Mouse (Mus musculus) limb, embryonic 15.5 days (tissue): ENCODE measurements around the gene Gpn2. TPM values are rescaled to one million over a fixed set of nuclear protein-coding genes. Genes with fewer than 3 reads are reported as not detected.

Experiments used
- ATAC-seq: fragments of 200-750 bp; cut with Nextera tagmentation; 2 replicates; pipeline ENCODE4 v1.8.0; 2017; ENCODE audit warnings: low read depth, moderate TSS enrichment; ENCODE audit not compliant: insufficient number of reproducible peaks, low FRiP score, low TSS enrichment
- H3K27ac ChIP-seq: fragments of 300-500 bp; sonication (generic); 2 replicates; pipeline ENCODE4 v1.5.1; 2015; ENCODE audit warnings: moderate library complexity, mild to moderate bottlenecking, inconsistent platforms
- H3K27me3 ChIP-seq: fragments of 300-500 bp; sonication (generic); 2 replicates; pipeline ENCODE4 v1.6.1; 2015; ENCODE audit warnings: inconsistent platforms
- H3K36me3 ChIP-seq: fragments of 300-500 bp; sonication (generic); 2 replicates; pipeline ENCODE4 v1.6.1; 2015; ENCODE audit warnings: inconsistent platforms
- H3K4me1 ChIP-seq: fragments of 300-500 bp; sonication (generic); 2 replicates; pipeline ENCODE4 v1.6.1; 2015; ENCODE audit warnings: inconsistent platforms
- H3K4me2 ChIP-seq: fragments of 300-500 bp; sonication (generic); 2 replicates; pipeline ENCODE4 v1.6.1; 2015; ENCODE audit warnings: mild to moderate bottlenecking, inconsistent platforms
- H3K4me3 ChIP-seq: fragments of 300-500 bp; sonication (generic); 2 replicates; pipeline ENCODE4 v1.5.1; 2015; ENCODE audit warnings: mild to moderate bottlenecking, inconsistent platforms
- H3K9ac ChIP-seq: fragments of 300-500 bp; sonication (generic); 2 replicates; pipeline ENCODE4 v1.6.1; 2015; ENCODE audit warnings: inconsistent platforms
- H3K9me3 ChIP-seq: fragments of 300-500 bp; sonication (generic); 2 replicates; pipeline ENCODE4 v1.6.1; 2016; ENCODE audit warnings: inconsistent platforms
- WGBS: fragments of 180-500 bp; shearing (Covaris S2); methylation state at CpG from one replicate; pipeline ENCODE4 v1.1.7; 2015; 5-methylcytosine and 5-hydroxymethylcytosine counted together
- polyA plus RNA-seq: library from polyadenylated mRNA; unstranded; fragments of >200 nt; fragmentation: Nextera tagmentation; extraction: Ambion mirVana; gene quantifications from 2 replicates; pipeline ENCODE4 v1.2.1, GENCODE M21; 2015

Gpn2 gene
- polyA plus RNA-seq = 15.7 and 17.2 TPM in 2 replicates

- ATAC-seq = peak; percentile 71; the same call in 1 of the 2 replicates
- Histone ChIP-seq H3K4me2 (peak within 1 kb of the TSS; percentile 100), H3K4me3 (peak within 1 kb of the TSS; percentile 97), H3K4me1 (peaks cover 16% of the 10 kb centered on the region), H3K9ac (peak within 1 kb of the TSS; percentile 76), H3K9me3 (no peaks in the 10 kb centered on the region), H3K36me3 (peaks cover 66% of the 10 kb centered on the region), H3K27me3 (no peaks in the 10 kb centered on the region), H3K27ac (peak within 1 kb of the TSS; percentile 85)
- 1% methylated on average over 65 of the region's 65 CpGs for WGBS
Measured at GRCm38 (mm10) chr4:133584059-133584951, at the start of gene Gpn2. Gene Gpn2 (plus strand): TSS chr4:133584362.

GRCm38 (mm10) chr4:133536081-133536480 lies 48.1 kb upstream of the Gpn2 start:
- Histone ChIP-seq H3K27ac (no peak overlapping the region), H3K4me2 (no peak overlapping the region), H3K9ac (no peak overlapping the region), H3K4me3 (no peak overlapping the region), H3K9me3 (no peaks in the 10 kb centered on the region), H3K4me1 (no peaks in the 10 kb centered on the region), H3K36me3 (peaks cover 96% of the 10 kb centered on the region), H3K27me3 (no peaks in the 10 kb centered on the region)
- 89% methylated on average over 3 of the region's 3 CpGs for whole genome bisulfite sequencing
- ATAC-seq = no peak

DNA sequence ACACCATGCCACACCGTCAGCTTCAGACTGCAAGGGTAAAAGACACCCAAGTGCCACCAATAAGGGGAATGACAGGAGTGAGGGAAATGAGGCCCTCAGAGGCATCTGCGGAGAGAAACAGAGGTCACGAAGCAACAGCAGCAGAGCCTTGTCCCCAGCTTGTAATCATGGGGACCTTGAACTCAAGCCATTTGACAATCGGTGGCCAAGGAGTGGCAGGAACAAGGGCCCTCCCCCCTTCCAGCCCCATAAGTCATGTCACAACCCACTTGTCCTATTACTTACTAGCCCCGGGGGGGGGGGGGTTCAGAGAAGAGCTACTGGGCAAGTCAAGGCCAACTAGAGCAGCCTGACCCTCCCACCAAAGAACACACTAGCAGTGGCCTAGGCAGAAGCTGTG lies 47.5 kb upstream of the Gpn2 start:
- no peak overlapping the region for H3K4me3 ChIP-seq
- H3K4me2 ChIP-seq = no peak overlapping the region
- no peak overlapping the region for H3K9ac ChIP-seq
- no peaks in the 10 kb centered on the region for H3K9me3 ChIP-seq
- 91% methylated on average over 5 of the region's 5 CpGs for WGBS
- no peak for ATAC-seq
- no peak overlapping the region for H3K27ac ChIP-seq
- no peaks in the 10 kb centered on the region for H3K4me1 ChIP-seq
- H3K36me3 ChIP-seq = peaks cover 96% of the 10 kb centered on the region
- H3K27me3 ChIP-seq = no peaks in the 10 kb centered on the region

GRCm38 (mm10) chr4:133545272-133546231 lies 38.6 kb upstream of the Gpn2 start, which contains the start of gene Nudc:
Gene Nudc (minus strand): TSS chr4:133545996.
- Histone ChIP-seq H3K9me3 (no peaks in the 10 kb centered on the region), H3K9ac (peak within 1 kb of the TSS; percentile 80), H3K4me3 (peak within 1 kb of the TSS; percentile 85), H3K27ac (peak within 1 kb of the TSS; percentile 67), H3K4me2 (peak within 1 kb of the TSS; percentile 66), H3K27me3 (no peaks in the 10 kb centered on the region), H3K36me3 (peaks cover 29% of the 10 kb centered on the region), H3K4me1 (peaks cover 15% of the 10 kb centered on the region)
- WGBS = under 1% methylated on average over 77 of the region's 77 CpGs
- ATAC-seq = peak; percentile 96

DNA sequence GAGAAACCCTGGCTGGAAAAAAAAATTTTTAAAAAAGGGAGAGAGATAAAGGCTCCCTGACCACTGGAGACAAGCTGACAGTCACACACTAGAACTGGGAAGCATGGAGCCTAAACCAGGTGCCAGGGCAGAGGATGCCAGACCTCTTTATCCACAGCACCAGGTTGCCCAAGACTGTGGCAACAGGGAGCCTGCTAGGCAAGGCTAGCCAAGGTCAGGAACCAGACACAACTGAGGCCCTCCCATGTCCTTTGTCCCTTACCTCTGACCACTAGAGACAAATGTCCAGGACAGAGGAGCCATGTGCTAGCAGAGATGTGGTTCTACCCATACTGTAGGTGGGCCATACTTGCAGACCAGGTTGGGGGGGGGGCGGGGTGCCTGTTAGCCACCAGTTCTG lies 32.1 kb upstream of the Gpn2 start:
- no peaks in the 10 kb centered on the region for H3K4me1 ChIP-seq
- no peak overlapping the region for H3K4me3 ChIP-seq
- no peak for ATAC-seq
- no peak overlapping the region for H3K4me2 ChIP-seq
- no peak overlapping the region for H3K27ac ChIP-seq
- H3K36me3 ChIP-seq = no peaks in the 10 kb centered on the region
- WGBS = 70% methylated on average over 1 of the region's 1 CpGs
- no peak overlapping the region for H3K9ac ChIP-seq
- no peaks in the 10 kb centered on the region for H3K9me3 ChIP-seq
- peaks cover 17% of the 10 kb centered on the region; the same call in 1 of the 2 replicates for H3K27me3 ChIP-seq

DNA sequence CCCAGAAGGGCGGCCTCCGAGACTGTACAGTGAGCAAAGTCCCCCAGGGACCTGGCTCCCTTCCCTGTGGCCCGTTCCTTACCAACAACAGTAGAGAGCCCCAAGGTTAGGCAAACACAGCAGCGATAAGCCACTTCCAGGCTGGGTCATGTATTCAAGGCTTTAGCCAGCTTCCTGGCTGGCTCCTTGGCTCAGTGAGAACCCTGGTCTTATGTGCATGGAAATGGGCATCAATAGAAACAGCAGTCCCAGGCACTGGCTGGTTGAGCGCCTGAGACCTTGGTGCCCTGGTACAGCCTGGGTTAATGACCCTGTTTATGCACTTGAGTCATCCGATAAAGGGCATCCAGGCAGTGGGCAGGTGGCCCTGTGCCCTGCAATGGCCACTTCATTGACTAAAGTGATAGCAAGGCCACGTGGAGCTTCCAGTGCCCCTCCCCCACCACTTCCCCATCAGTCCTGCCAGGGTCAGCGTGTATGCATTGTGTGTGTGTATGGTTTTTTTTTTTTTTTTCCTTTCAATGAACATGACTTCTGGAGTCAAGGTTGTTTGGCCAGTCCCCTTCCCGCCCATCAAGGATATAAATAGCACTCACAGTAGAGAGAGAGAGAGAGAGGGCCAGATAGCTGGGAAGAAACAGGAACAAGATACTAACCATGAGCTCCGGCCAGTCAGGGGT lies 31.3 kb upstream of the Gpn2 start, which contains the start of gene Nr0b2:
Gene Nr0b2 (plus strand): TSS at position 609 of the 680 bp plus-strand sequence.
- H3K4me3 ChIP-seq = no peak within 1 kb of the TSS
- no peak within 1 kb of the TSS for H3K4me2 ChIP-seq
- ATAC-seq = no peak
- 68% methylated on average over 10 of the region's 10 CpGs for WGBS
- no peaks in the 10 kb centered on the region for H3K36me3 ChIP-seq
- H3K9me3 ChIP-seq = no peaks in the 10 kb centered on the region
- no peak within 1 kb of the TSS for H3K27ac ChIP-seq
- H3K9ac ChIP-seq = no peak within 1 kb of the TSS
- no peaks in the 10 kb centered on the region for H3K4me1 ChIP-seq
- H3K27me3 ChIP-seq = peaks cover 17% of the 10 kb centered on the region; the same call in 1 of the 2 replicates

- no peak for ATAC-seq
- Histone ChIP-seq H3K4me2 (no peak overlapping the region), H3K4me1 (no peaks in the 10 kb centered on the region), H3K9me3 (no peaks in the 10 kb centered on the region), H3K27me3 (peaks cover 17% of the 10 kb centered on the region; the same call in 1 of the 2 replicates), H3K9ac (no peak overlapping the region), H3K27ac (no peak overlapping the region), H3K36me3 (no peaks in the 10 kb centered on the region), H3K4me3 (no peak overlapping the region)
- WGBS = 73% methylated on average over 19 of the region's 19 CpGs
Measured at GRCm38 (mm10) chr4:133553448-133554330, 30.5 kb upstream of the Gpn2 start.

DNA sequence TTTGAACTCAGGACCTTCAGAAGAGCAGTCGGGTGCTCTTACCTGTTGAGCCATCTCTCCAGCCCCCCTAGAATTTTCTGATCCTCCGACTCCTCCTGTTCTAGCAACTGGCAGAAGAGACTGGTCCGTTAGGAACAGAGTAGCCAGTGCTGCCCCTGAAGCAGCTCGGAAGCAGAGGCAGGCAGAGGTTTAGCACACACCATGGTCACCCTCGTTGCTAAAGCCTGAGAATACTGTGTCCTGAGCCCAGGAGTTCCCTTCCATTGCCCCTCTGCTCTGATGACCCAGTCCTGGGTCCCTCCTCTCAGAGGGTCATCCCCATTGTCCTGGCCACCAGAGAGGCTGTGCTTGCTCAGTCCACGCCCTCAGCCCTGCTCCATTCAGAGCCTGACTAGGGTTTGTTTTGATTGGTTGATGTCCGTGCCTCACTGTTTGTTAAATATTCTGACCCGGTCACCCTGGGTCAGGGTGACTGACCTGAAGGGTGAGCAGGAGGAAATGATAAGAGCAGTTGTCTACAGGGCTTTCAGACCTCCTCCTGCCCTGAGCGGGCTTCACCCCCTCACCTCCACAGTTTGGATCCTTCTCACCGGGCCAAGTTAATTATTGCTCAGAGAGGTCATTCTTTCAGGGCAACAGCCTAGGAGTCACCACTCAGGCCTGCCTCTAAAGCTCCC lies 27.0 kb upstream of the Gpn2 start:
- no peak overlapping the region for H3K4me3 ChIP-seq
- H3K27me3 ChIP-seq = peaks cover 12% of the 10 kb centered on the region; the same call in 1 of the 2 replicates
- ATAC-seq = no peak
- WGBS = 42% methylated on average over 10 of the region's 10 CpGs
- no peak overlapping the region for H3K9ac ChIP-seq
- H3K4me2 ChIP-seq = no peak overlapping the region
- no peaks in the 10 kb centered on the region for H3K9me3 ChIP-seq
- H3K36me3 ChIP-seq = no peaks in the 10 kb centered on the region
- no peak overlapping the region for H3K27ac ChIP-seq
- no peaks in the 10 kb centered on the region for H3K4me1 ChIP-seq

- Histone ChIP-seq H3K9me3 (no peaks in the 10 kb centered on the region), H3K27me3 (peaks cover 6% of the 10 kb centered on the region; the same call in 1 of the 2 replicates), H3K9ac (no peak overlapping the region), H3K4me3 (no peak overlapping the region), H3K36me3 (no peaks in the 10 kb centered on the region), H3K27ac (no peak overlapping the region), H3K4me1 (no peaks in the 10 kb centered on the region), H3K4me2 (no peak overlapping the region)
- WGBS = 68% methylated on average over 4 of the region's 4 CpGs
- no peak for ATAC-seq
Measured at GRCm38 (mm10) chr4:133559846-133560245, 24.3 kb upstream of the Gpn2 start.

DNA sequence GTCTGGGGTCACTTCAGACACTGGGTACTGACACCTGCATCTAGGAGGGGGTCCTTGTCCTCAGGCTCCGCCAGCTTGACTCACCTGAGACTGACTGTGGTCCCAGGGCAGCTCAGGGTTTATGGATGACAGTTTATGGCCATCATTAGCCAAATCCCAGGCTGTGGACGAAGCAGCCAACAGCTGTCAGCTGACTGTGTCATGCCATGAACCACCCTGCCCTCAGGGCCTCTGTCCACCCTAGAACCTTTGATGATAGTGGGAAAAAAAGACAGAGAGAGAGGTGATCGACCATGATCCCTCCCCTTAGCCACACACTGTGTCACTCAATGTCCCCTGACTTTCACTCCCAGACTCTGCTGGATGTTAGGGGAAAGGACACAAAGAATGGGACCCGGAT lies 22.5 kb upstream of the Gpn2 start:
- Histone ChIP-seq H3K27ac (no peak overlapping the region), H3K4me2 (no peak overlapping the region), H3K4me1 (no peaks in the 10 kb centered on the region), H3K36me3 (no peaks in the 10 kb centered on the region), H3K4me3 (no peak overlapping the region), H3K9me3 (no peaks in the 10 kb centered on the region), H3K27me3 (no peaks in the 10 kb centered on the region), H3K9ac (no peak overlapping the region)
- 44% methylated on average over 4 of the region's 4 CpGs for WGBS
- ATAC-seq = no peak
